Mouse (Mus musculus) embryonic facial prominence, embryonic 14.5 days (tissue): Measurements from ENCODE around the gene Dbnl. TPM values are rescaled to one million over a fixed set of nuclear protein-coding genes. Genes with fewer than 3 reads are reported as not detected.

Source experiments
- ATAC-seq: fragments of 200-750 bp; cut with Nextera tagmentation; 2 replicates; pipeline ENCODE4 v1.8.0; 2017; ENCODE audit warnings: low read depth, moderate number of reproducible peaks, moderate TSS enrichment
- DNase-seq: peaks from one replicate; pipeline ENCODE4 v3.0.0-alpha.2; 2015; ENCODE audit warnings: low spot score
- H3K27ac ChIP-seq: fragments of 300-500 bp; sonication (generic); replicated peaks from 2 replicates; pipeline ENCODE4 v1.5.1; 2014; ENCODE audit warnings: low read depth, mild to moderate bottlenecking, low read length, moderate library complexity
- H3K27me3 ChIP-seq: fragments of 300-500 bp; sonication (generic); replicated peaks from 2 replicates; pipeline ENCODE4 v1.6.1; 2014; ENCODE audit warnings: low read length; ENCODE audit not compliant: control insufficient read depth, insufficient read depth
- H3K36me3 ChIP-seq: fragments of 300-500 bp; sonication (generic); 2 replicates; pipeline ENCODE4 v1.6.1; 2014; ENCODE audit warnings: low read length, mixed read lengths; ENCODE audit not compliant: control insufficient read depth, insufficient read depth
- H3K4me1 ChIP-seq: fragments of 300-500 bp; sonication (generic); 2 replicates; pipeline ENCODE4 v1.6.1; 2014; ENCODE audit warnings: antibody characterized with exemption, low read length; ENCODE audit not compliant: control insufficient read depth, insufficient read depth
- H3K4me2 ChIP-seq: fragments of 300-500 bp; sonication (generic); 2 replicates; pipeline ENCODE4 v1.6.1; 2014; ENCODE audit warnings: low read depth, mild to moderate bottlenecking, low read length, moderate library complexity, mixed read lengths
- H3K4me3 ChIP-seq: fragments of 300-500 bp; sonication (generic); 2 replicates; pipeline ENCODE4 v1.5.1; 2014; ENCODE audit warnings: low read depth, mild to moderate bottlenecking, low read length
- H3K9ac ChIP-seq: fragments of 300-500 bp; sonication (generic); 2 replicates; pipeline ENCODE4 v1.6.1; 2014; ENCODE audit warnings: low read depth, mild to moderate bottlenecking, low read length, moderate library complexity, mixed read lengths
- H3K9me3 ChIP-seq: fragments of 300-500 bp; sonication (generic); 2 replicates; pipeline ENCODE4 v1.6.1; 2016; ENCODE audit warnings: low read length; ENCODE audit not compliant: control insufficient read depth
- WGBS: fragments of 180-500 bp; shearing (Covaris S2); extraction: QIAGEN DNeasy Blood & Tissue Kit; methylation state at CpG from one replicate; pipeline ENCODE4 v1.1.7; 2014; 5-methylcytosine and 5-hydroxymethylcytosine counted together
- polyA plus RNA-seq: library from polyadenylated mRNA; unstranded; fragments of >200 nt; fragmentation: Nextera tagmentation; extraction: Ambion mirVana; gene quantifications from 2 replicates; pipeline ENCODE4 v1.2.1, GENCODE M21; 2014

Gene Dbnl
- polyA plus RNA-seq, 1 experiment from 2014 or later = 82.5 TPM

DNA sequence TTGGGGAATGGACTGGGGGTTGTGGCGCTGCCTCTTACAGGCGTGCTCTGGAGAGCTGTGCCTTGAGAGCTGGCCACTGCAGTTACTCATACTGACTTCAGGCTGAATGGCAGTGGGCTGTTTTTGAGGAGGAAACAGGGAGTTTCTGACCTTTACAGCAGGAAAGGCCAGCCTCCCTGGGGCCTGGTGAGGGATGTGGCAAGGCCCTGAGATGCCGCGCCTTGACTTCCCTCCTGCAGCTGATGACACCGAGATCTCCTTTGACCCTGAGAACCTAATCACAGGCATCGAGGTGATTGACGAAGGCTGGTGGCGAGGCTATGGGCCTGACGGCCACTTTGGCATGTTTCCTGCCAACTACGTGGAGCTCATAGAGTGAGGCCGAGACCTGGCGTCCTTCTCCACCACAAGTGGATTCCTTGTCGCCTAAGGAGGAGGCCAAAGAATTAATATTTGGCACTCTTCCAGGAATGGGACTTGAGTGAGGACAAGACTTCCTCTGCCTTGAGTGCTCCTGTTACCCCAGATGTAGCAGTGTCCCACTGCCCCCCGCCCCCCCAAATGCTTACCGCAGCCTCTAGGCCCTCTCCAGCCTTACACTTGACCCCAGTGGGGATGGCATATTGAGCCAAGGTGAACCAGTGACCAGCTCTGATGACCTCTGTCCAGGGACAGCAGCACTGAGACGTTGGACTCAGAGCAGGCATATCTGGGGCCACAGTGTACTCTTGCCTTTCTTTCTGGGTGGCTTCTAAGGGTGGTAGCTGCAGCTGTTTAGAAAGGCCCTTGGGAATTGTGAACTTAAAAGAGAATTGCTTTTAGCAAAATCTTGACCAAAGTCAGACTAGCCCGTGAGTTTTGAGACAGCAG lies 11.6 kb downstream of the Dbnl start:
- H3K27me3 ChIP-seq = no peaks in the 10 kb centered on the region
- H3K9ac ChIP-seq = no peak overlapping the region
- H3K4me1 ChIP-seq = peaks cover 3% of the 10 kb centered on the region; the same call in 1 of the 2 replicates
- no peak overlapping the region for H3K27ac ChIP-seq
- peaks cover 62% of the 10 kb centered on the region for H3K36me3 ChIP-seq
- H3K9me3 ChIP-seq = no peaks in the 10 kb centered on the region
- ATAC-seq (no peak), DNase-seq (no peak)
- no peak overlapping the region for H3K4me3 ChIP-seq
- 78% methylated on average over 17 of the region's 17 CpGs for WGBS
- H3K4me2 ChIP-seq = no peak overlapping the region

DNA sequence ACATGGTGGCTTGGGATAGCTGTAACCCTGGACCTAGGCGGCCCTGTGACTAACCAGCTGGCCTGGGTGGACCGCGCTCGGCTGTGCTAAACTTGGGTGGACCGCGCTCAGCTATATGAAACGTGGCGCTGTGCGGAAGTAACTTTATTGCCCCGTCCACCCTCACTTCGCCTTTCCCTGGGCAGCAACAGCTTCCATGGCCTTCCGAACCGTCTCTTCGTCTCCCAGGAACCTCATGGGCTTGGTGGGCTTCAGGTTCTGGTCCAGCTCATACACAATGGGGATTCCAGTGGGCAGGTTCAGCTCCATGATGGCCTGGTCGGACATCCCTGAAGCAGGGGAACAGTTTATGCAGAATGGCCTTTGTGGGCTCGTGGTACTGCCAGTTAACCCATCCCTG lies 13.2 kb downstream of the Dbnl start:
- WGBS = 92% methylated on average over 16 of the region's 16 CpGs
- no peaks in the 10 kb centered on the region for H3K9me3 ChIP-seq
- no peak for DNase-seq
- H3K4me3 ChIP-seq = no peak overlapping the region
- H3K4me1 ChIP-seq = peaks cover 3% of the 10 kb centered on the region; the same call in 1 of the 2 replicates
- no peak overlapping the region for H3K9ac ChIP-seq
- H3K27ac ChIP-seq = no peak overlapping the region
- ATAC-seq = no peak
- no peaks in the 10 kb centered on the region for H3K27me3 ChIP-seq
- H3K4me2 ChIP-seq = no peak overlapping the region
- H3K36me3 ChIP-seq = peaks cover 47% of the 10 kb centered on the region

DNA sequence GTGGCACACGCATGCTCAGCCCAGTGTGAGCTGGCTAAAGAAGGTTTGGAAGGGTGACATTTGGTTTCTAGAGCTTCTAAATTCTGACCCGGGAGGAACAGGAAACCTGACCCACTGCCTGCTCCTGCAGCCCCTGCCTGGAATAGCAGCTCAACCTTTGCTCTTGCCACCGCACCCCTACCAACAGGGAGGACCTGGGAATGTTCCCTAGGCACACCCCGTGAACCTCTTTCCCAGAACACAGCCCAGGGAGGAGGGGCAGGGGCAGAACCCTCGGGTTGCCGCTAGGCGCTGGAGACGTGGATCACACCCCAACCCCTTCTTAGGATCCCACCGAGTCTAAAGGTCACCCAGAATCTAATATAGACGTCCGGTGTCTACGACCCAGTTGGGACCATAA lies 13.7 kb downstream of the Dbnl start:
- Histone ChIP-seq H3K4me3 (no peak overlapping the region), H3K27ac (no peak overlapping the region), H3K36me3 (peaks cover 42% of the 10 kb centered on the region), H3K9me3 (no peaks in the 10 kb centered on the region), H3K9ac (no peak overlapping the region), H3K4me2 (no peak overlapping the region), H3K4me1 (peaks cover 3% of the 10 kb centered on the region; the same call in 1 of the 2 replicates), H3K27me3 (no peaks in the 10 kb centered on the region)
- ATAC-seq (no peak), DNase-seq (no peak)
- WGBS = 57% methylated on average over 11 of the region's 12 CpGs

DNA sequence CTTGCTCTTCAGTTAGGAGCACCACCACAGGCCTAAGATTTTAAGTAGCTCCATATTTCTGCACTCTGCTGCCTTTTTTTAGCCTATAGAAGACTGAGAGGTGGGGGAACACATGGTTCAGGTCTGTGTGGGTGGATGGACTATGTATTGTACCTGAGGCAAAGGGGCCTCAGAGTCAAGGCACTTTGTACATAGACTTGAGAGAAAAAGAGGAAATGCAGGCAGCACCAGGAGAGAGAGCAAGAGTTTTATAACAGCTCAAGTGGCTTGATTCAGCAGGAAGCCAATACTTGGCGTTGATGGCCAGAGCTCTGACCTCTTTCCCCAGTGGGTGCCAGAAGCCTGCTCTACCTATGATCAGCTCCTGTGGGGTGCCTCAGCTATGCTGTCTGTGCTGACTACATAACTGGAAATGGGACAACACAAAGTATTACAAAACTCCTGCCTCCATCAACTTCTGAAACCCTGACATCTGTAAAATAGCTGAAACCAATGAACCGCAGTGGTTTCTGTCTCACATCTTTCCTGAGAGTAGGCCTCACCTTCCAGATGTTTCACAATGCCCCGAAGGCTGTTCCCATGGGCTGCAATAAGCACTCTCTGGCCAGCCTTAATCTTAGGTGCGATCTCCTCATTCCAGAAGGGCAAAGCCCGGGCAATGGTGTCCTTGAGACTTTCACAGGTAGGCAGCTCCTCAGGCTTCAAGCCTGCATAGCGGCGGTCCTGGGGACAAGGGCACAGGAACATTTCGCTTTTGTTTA lies 14.3 kb downstream of the Dbnl start:
- ATAC-seq = no peak
- Histone ChIP-seq H3K9ac (peak overlapping the region; percentile 28; the same call in 1 of the 2 replicates), H3K4me2 (peak overlapping the region; percentile 21; the same call in 1 of the 2 replicates), H3K27ac (no peak overlapping the region; the same call in 1 of the 2 replicates), H3K4me3 (peak overlapping the region; percentile 10; the same call in 1 of the 2 replicates), H3K36me3 (peaks cover 36% of the 10 kb centered on the region), H3K9me3 (no peaks in the 10 kb centered on the region), H3K4me1 (peaks cover 3% of the 10 kb centered on the region; the same call in 1 of the 2 replicates), H3K27me3 (no peaks in the 10 kb centered on the region)
- DNase-seq = no peak
- 63% methylated on average over 8 of the region's 8 CpGs for WGBS

DNA sequence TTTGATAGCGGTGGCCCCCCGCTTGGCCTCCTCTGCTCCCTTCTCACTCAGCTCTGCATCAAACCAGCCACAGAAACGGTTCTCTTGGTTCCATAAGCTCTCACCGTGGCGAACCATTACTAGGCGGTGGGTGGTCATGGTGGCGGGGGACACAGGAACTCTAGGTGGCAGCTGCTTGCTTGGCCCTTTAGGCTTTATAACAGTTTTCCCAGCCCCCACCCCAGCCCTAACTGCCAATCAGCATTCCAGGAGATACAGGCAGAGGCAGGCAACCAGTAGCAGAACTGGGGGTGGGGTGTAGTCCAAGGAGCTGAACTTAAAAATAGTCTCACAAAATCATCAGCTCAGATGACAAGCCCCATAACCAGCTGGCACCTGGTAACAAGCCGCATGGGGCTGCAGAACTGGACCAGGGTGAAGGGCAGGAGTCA lies 15.3 kb downstream of the Dbnl start, which contains the start of gene Pgam2:
TSS of gene Pgam2 (minus strand) at position 183 of the 431 bp plus-strand sequence.
- peak; percentile 68 for ATAC-seq
- DNase-seq = peak; percentile 68
- WGBS = 51% methylated on average over 8 of the region's 8 CpGs
- no peaks in the 10 kb centered on the region for H3K27me3 ChIP-seq
- no peaks in the 10 kb centered on the region for H3K9me3 ChIP-seq
- H3K4me1 ChIP-seq = peaks cover 3% of the 10 kb centered on the region; the same call in 1 of the 2 replicates
- no peak within 1 kb of the TSS; the same call in 1 of the 2 replicates for H3K27ac ChIP-seq
- H3K4me2 ChIP-seq = peak within 1 kb of the TSS; percentile 21; the same call in 1 of the 2 replicates
- H3K4me3 ChIP-seq = peak within 1 kb of the TSS; percentile 10; the same call in 1 of the 2 replicates
- H3K36me3 ChIP-seq = peaks cover 27% of the 10 kb centered on the region
- H3K9ac ChIP-seq = peak within 1 kb of the TSS; percentile 28; the same call in 1 of the 2 replicates

DNA sequence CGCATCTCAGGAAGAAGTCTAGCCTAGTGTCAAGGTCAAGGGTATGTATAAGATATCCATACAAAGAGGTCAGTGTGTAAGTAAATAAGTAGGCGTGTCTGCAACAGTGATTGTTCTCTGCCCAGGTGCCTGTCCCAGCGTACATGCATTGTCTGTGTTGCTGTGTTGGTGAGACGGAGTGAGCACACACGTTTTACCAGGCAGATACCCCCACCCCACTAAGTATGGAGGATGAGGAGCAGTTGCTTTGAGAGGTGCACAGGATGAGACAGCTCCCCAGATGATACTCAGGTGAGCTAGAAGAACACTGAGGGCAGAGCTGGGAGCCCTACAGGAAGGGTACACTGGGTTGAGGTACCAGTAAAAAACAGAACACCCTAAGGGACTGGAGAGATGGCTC lies 15.9 kb downstream of the Dbnl start:
- H3K4me3 ChIP-seq = no peak overlapping the region
- DNase-seq = no peak
- peaks cover 21% of the 10 kb centered on the region for H3K36me3 ChIP-seq
- no peak overlapping the region for H3K9ac ChIP-seq
- 80% methylated on average over 5 of the region's 5 CpGs for WGBS
- H3K27me3 ChIP-seq = no peaks in the 10 kb centered on the region
- H3K9me3 ChIP-seq = no peaks in the 10 kb centered on the region
- no peak overlapping the region for H3K27ac ChIP-seq
- no peak for ATAC-seq
- H3K4me1 ChIP-seq = peaks cover 3% of the 10 kb centered on the region; the same call in 1 of the 2 replicates
- H3K4me2 ChIP-seq = no peak overlapping the region

DNA sequence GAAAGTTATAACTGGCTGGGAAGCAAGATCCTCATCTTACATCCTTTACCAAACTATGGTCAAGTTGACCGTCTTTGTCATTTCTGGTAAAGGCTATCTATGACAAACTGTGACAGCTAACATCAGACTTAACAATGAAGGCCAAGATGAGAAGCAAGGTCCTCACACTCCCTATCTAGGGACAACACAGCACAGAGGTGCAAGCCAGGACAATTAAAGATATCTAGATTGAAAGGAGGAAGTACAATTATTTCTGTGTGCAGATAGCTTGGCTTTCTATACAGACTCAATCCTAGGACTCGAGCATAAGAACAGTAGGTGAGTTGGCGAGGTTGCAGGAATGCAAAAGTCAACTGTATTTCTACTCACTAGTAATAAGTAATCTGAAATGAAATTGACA lies 17.4 kb downstream of the Dbnl start:
- Histone ChIP-seq H3K4me3 (no peak overlapping the region), H3K9me3 (no peaks in the 10 kb centered on the region), H3K27me3 (no peaks in the 10 kb centered on the region), H3K4me1 (peaks cover 3% of the 10 kb centered on the region; the same call in 1 of the 2 replicates), H3K4me2 (no peak overlapping the region), H3K36me3 (peaks cover 6% of the 10 kb centered on the region; the same call in 1 of the 2 replicates), H3K9ac (no peak overlapping the region), H3K27ac (no peak overlapping the region)
- no peak for DNase-seq
- no peak for ATAC-seq
- WGBS = 82% methylated on average over 3 of the region's 3 CpGs

DNA sequence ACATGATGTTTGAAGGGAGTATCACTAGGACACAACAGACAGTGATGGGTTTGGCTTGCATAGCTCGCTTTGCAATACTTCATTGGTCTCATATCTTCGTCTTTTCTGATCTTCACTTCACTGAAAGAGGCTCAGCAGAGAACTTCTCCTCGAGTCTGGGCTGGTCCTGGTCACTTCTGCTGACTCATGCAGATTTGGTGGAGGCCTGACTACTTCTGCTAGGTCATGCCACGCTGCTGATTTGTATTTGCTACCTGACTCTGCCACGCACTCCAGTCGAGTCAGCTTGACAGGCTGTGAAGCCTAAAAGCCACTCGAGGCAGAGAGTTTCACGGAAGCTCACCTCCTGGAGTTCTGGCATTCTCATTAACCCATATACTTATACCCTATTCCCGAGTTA lies 19.7 kb downstream of the Dbnl start:
- H3K9ac ChIP-seq = no peak overlapping the region
- DNase-seq (no peak), ATAC-seq (no peak)
- H3K4me1 ChIP-seq = peaks cover 2% of the 10 kb centered on the region; the same call in 1 of the 2 replicates
- no peak overlapping the region for H3K4me2 ChIP-seq
- WGBS = 85% methylated on average over 9 of the region's 9 CpGs
- H3K9me3 ChIP-seq = no peaks in the 10 kb centered on the region
- no peaks in the 10 kb centered on the region for H3K27me3 ChIP-seq
- H3K4me3 ChIP-seq = no peak overlapping the region
- no peaks in the 10 kb centered on the region for H3K36me3 ChIP-seq
- no peak overlapping the region for H3K27ac ChIP-seq
